Mouse (Mus musculus) hindbrain, postnatal 0 days (tissue): ENCODE measurements at regions not wholly inside any gene's neighbourhood (a gene's known extent, or its start where the extent isn't known, plus 50 kb on each side); places are given as distances from the start of the nearest gene placed in this dataset.

Experiments used
- ATAC-seq: fragments of 200-750 bp; cut with Nextera tagmentation; 2 replicates; pipeline ENCODE4 v1.8.0; 2017; ENCODE audit warnings: mild to moderate bottlenecking, moderate TSS enrichment, moderate library complexity
- DNase-seq: peaks from one replicate; pipeline ENCODE4 v3.0.0-alpha.2; 2015; ENCODE audit warnings: low spot score
- H3K27ac ChIP-seq: fragments of 300-500 bp; sonication (generic); 2 replicates; pipeline ENCODE4 v1.5.1; 2014; ENCODE audit warnings: mild to moderate bottlenecking
- H3K27me3 ChIP-seq: fragments of 300-500 bp; sonication (generic); 2 replicates; pipeline ENCODE4 v1.6.1; 2014; ENCODE audit warnings: low read length, mixed read lengths; ENCODE audit not compliant: insufficient read depth
- H3K36me3 ChIP-seq: fragments of 300-500 bp; sonication (generic); 2 replicates; pipeline ENCODE4 v1.6.1; 2014; ENCODE audit warnings: low read length, mixed read lengths; ENCODE audit not compliant: insufficient read depth
- H3K4me1 ChIP-seq: fragments of 300-500 bp; sonication (generic); 2 replicates; pipeline ENCODE4 v1.6.1; 2014; ENCODE audit warnings: antibody characterized with exemption, low read length, mixed read lengths; ENCODE audit not compliant: insufficient read depth
- H3K4me2 ChIP-seq: fragments of 300-500 bp; sonication (generic); 2 replicates; pipeline ENCODE4 v1.6.1; 2014; ENCODE audit warnings: low read depth, mild to moderate bottlenecking, low read length, moderate library complexity, mixed read lengths
- H3K4me3 ChIP-seq: fragments of 300-500 bp; sonication (generic); 2 replicates; pipeline ENCODE4 v1.5.1; 2014; ENCODE audit warnings: low read length
- H3K9ac ChIP-seq: fragments of 300-500 bp; sonication (generic); replicated peaks from 2 replicates; pipeline ENCODE4 v1.6.1; 2014; ENCODE audit warnings: mild to moderate bottlenecking, low read length, moderate library complexity, mixed read lengths
- H3K9me3 ChIP-seq: fragments of 300-500 bp; sonication (generic); 2 replicates; pipeline ENCODE4 v1.6.1; 2016; ENCODE audit warnings: low read length, mixed read lengths
- CTCF ChIP-seq: IDR thresholded peaks from 2 replicates; pipeline ENCODE4 v1.5.1; 2016; ENCODE audit warnings: antibody characterized with exemption, control low read depth, low read depth
- WGBS: fragments of 180-500 bp; shearing (Covaris S2); extraction: QIAGEN DNeasy Blood & Tissue Kit; methylation state at CpG from one replicate; pipeline ENCODE4 v1.1.7; 2014; 5-methylcytosine and 5-hydroxymethylcytosine counted together

DNA sequence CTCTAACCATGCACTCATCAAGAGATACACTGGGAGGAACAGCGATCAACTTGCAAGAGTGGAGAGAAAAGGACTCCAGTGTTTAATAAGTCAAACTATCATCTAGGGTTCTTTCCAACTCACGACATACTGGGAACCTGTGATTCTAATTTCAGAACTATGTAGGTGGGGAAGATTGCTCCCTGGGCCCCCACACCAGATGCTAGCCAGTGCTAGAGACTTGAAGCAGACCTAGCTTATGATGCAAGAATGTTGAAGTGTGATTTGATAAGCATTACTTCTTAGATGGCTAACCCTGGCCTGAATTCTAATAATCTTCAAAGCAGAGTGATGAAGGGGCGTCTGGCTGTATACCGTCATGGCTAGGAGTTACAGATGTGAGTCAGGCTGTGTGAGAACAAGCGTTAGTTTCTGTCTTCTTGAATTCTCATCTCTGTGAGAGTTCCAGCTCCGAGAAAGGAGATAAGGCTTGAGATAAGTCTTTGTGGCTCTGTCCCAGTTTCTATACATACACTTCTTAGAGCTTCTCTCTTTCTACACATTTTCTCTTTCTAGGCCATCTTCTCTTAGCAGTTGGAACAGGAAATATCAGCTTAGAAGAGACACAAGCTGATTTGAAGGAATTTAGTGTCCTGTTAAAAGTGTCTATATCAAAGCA lies 54.0 kb upstream of the Bank1 start:
- TF ChIP-seq CTCF, result no peak
- Histone ChIP-seq H3K9me3 (no peaks in the 10 kb centered on the region), H3K4me3 (no peak overlapping the region), H3K27ac (no peak overlapping the region), H3K36me3 (no peaks in the 10 kb centered on the region), H3K9ac (no peak overlapping the region), H3K4me1 (no peaks in the 10 kb centered on the region), H3K4me2 (no peak overlapping the region), H3K27me3 (no peaks in the 10 kb centered on the region)
- ATAC-seq (no peak), DNase-seq (no peak)
- WGBS, result 83% methylated on average over 6 of the region's 6 CpGs

- ATAC-seq, result no peak
- Histone ChIP-seq H3K9ac (no peak overlapping the region), H3K4me2 (no peak overlapping the region), H3K27ac (no peak overlapping the region), H3K9me3 (no peaks in the 10 kb centered on the region), H3K4me1 (no peaks in the 10 kb centered on the region), H3K4me3 (no peak overlapping the region), H3K36me3 (no peaks in the 10 kb centered on the region), H3K27me3 (no peaks in the 10 kb centered on the region)
- 88% methylated on average over 4 of the region's 4 CpGs for WGBS
- TF ChIP-seq CTCF, result no peak
- no peak for DNase-seq
These were observed 51.0 kb upstream of the Bank1 start for GRCm38 (mm10) chr3:136376893-136377292.
